Mouse (Mus musculus) cerebellum, adult 2 months (tissue): ENCODE data around the gene Gab1.

Experiments
- CTCF ChIP-seq: fragments of 200-500 bp; IDR thresholded peaks from 2 replicates; pipeline ENCODE4 v1.5.1; 2011; ENCODE audit warnings: low read depth, mild to moderate bottlenecking, control low read depth, low read length, moderate library complexity, borderline replicate concordance; ENCODE audit not compliant: insufficient read depth
- POLR2A ChIP-seq: fragments of 200-500 bp; IDR thresholded peaks from 2 replicates; pipeline ENCODE4 v1.6.1; 2011; ENCODE audit warnings: low read length, control low read depth, borderline replicate concordance; ENCODE audit not compliant: insufficient read depth

GRCm38 (mm10) chr8:80810916-80811315, 69.4 kb downstream of the Gab1 start:
- no peak for TF ChIP-seq POLR2A
- no peak for TF ChIP-seq CTCF
